18 mouse cellular contexts compared by ENCODE assay signal in genomic region chr11:4318011-4318410, GRCm38 (mm10).
DNase-seq lines count a peak whose midpoint lies in the region; ATAC-seq and TF ChIP-seq lines count a peak whose summit lies in the region.
"Had no signal": no experiment of that assay in that cellular context is flagged by ENCODE, and none has a peak within 500 bp of the region (broad histone marks: within the 10 kb centered on the region; RNA-seq: fewer than 3 reads in every experiment).

No protein-coding gene starts in this region.

- DNase-seq in lung, postnatal 10 days, result peak; percentile 31
- no peak for DNase-seq in lung, adult 2 months
- peak; percentile 49 for DNase-seq in CD4-positive, CD25-positive, alpha-beta regulatory T cell, adult 2 months (ENCODE audit: low read depth, low spot score)
- DNase-seq in right cerebral cortex, postnatal 10 days (ENCODE audit: low spot score in 2 of 2), result no peak
- DNase-seq in thymus, postnatal 4 days, result no peak
- DNase-seq: adrenal gland, postnatal 10 days; cerebellum, adult 11-12 months; cerebellum, adult 9-10 months; cerebellum, postnatal 36 days; gastrocnemius, adult 2 months; gastrocnemius, postnatal 25 days; heart, adult 18-20 months had no signal

- peak; percentile 30 for ATAC-seq in granulocyte monocyte progenitor cell, adult 5-6 weeks (replicated peaks; ENCODE audit: poor library complexity, severe bottlenecking)
- ATAC-seq in cerebellum, adult (ENCODE audit: insufficient number of reproducible peaks, low FRiP score, low TSS enrichment), result no peak
- ATAC-seq: forebrain, embryonic 13.5 days had no signal

- no peak for TF ChIP-seq POLR2A in lung, adult 2 months (IDR thresholded peaks at IDR 0.05; ENCODE audit: borderline replicate concordance, extremely low read depth, low read depth, low read length)

- H3K4me1 ChIP-seq in lung, adult 2 months (ENCODE audit: control insufficient read depth, insufficient read depth, low read length), result no peaks in the 10 kb centered on the region
- H3K4me1 ChIP-seq: forebrain, embryonic 13.5 days had no signal

- no peak for TF ChIP-seq CTCF in lung, adult 2 months (IDR thresholded peaks at IDR 0.05; ENCODE audit: insufficient read depth, low read length)

- H3K4me3 ChIP-seq in lung, adult 2 months (replicated peaks; ENCODE audit: extremely low read depth, low read depth, low read length), result no peak overlapping the region
- H3K4me3 ChIP-seq: embryonic facial prominence, embryonic 10.5 days; forebrain, embryonic 13.5 days; gastrocnemius, adult 2 months; heart, embryonic 15.5 days; hindbrain, embryonic 10.5 days had no signal

- 40% methylated on average over 3 of the region's 3 CpGs for WGBS in lung, adult 2 months

Comparison
In these comparisons a context has a peak if more than half of its experiments do, and no peak if none do; other contexts are left out.
1. DNase-seq: peak in lung, postnatal 10 days (single experiment) and CD4-positive, CD25-positive, alpha-beta regulatory T cell, adult 2 months (single experiment); none in lung, adult 2 months (single experiment), right cerebral cortex, postnatal 10 days (0 of 2) and thymus, postnatal 4 days (single experiment).